12 mouse cellular contexts compared by ENCODE assay signal in the genomic region with DNA sequence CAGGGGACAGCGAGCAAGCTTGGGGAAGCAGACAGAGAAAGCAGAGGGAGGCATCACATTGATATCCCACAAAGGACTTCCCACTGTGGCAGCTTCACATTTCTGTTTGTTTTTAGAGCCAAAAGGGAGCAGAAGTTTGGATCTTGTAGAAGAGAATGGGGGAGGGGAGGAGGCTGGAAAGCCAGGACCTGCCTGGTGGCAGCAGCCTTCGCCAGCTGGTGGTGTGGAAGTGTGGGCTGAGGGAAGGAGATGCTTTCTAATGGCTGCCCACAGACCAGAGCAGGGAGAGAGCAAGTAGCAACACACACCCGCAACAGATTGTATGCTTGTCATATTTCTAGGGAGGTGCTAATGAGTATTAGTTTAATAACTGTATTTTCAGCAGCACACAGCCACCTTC.
"Had no signal": no experiment of that assay in that cellular context is flagged by ENCODE, and none has a peak within 500 bp of the region (broad histone marks: within the 10 kb centered on the region; RNA-seq: fewer than 3 reads in every experiment).

No protein-coding gene starts in this region.

- H3K4me2 ChIP-seq: limb, embryonic 15.5 days; liver, embryonic 12.5 days; lung, embryonic 14.5 days; midbrain, embryonic 12.5 days had no signal

- H3K9ac ChIP-seq: limb, embryonic 15.5 days; liver, embryonic 12.5 days; lung, embryonic 14.5 days; midbrain, embryonic 12.5 days had no signal

- H3K27ac ChIP-seq: kidney, postnatal 0 days; limb, embryonic 15.5 days; liver, embryonic 12.5 days; macrophage; midbrain, embryonic 12.5 days had no signal

- DNase-seq: kidney, adult 8-10 months; kidney, postnatal 36 days; lung, embryonic 14.5 days; lung, postnatal 10 days; thymus, adult 18-20 months; thymus, postnatal 14 days had no signal

- H3K4me3 ChIP-seq: limb, embryonic 15.5 days; liver, embryonic 12.5 days; midbrain, embryonic 12.5 days had no signal

- H3K27me3 ChIP-seq: limb, embryonic 15.5 days; liver, embryonic 12.5 days; midbrain, embryonic 12.5 days had no signal

- H3K9me3 ChIP-seq: limb, embryonic 15.5 days had no signal

- H3K36me3 ChIP-seq: limb, embryonic 15.5 days; liver, embryonic 12.5 days; midbrain, embryonic 12.5 days had no signal

- H3K4me1 ChIP-seq: limb, embryonic 15.5 days; liver, embryonic 12.5 days; midbrain, embryonic 12.5 days had no signal

- ATAC-seq: intestine, embryonic 16.5 days; liver, embryonic 12.5 days had no signal
